Mouse (Mus musculus): ENCODE data around the gene Pgm3. TPM values are rescaled to one million over a fixed set of nuclear protein-coding genes. Genes with fewer than 3 reads are reported as not detected.

Gene Pgm3
- polyA plus RNA-seq, 2 experiments = 23.1 to 33.6 TPM

DNA sequence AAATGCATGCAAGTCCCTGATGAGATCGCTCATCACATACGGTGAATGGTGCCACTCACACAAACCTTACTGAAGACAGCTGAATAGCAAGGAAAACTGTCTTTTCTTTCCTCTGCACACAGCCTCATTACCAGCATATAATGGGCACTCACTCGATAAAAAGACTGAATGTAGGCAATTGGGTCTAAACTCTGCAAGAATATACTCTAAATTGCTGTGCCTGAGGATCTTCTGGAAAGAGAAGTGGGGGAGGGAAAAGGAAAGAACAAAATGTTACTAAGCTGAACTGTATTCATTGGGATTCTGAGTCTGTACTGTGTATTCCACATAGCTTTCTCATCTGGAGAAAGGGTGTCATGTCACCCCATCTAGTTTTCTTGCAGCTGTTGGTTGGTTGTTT, 28.2 kb downstream of the Pgm3 start:
- peaks cover 52% of the 10 kb centered on the region for H3K36me3 ChIP-seq (ENCODE audit: control insufficient read depth, insufficient read depth, low read length)
- WGBS = 90% methylated on average over 3 of the region's 3 CpGs

GRCm38 (mm10) chr9:86534071-86534470, 37.6 kb downstream of the Pgm3 start:
- H3K4me1 ChIP-seq (ENCODE audit: control insufficient read depth, insufficient read depth, low read length) = no peaks in the 10 kb centered on the region
- peaks cover 35% of the 10 kb centered on the region for H3K36me3 ChIP-seq (ENCODE audit: control insufficient read depth, insufficient read depth, low read length)
- H3K9me3 ChIP-seq (ENCODE audit: control insufficient read depth, low read length) = no peaks in the 10 kb centered on the region
- H3K4me2 ChIP-seq (replicated peaks; ENCODE audit: low read depth, low read length, severe bottlenecking) = no peak overlapping the region
- ATAC-seq (ENCODE audit: low FRiP score, low read depth) = no peak
- no peak for DNase-seq (ENCODE audit: low spot score)
- no peaks in the 10 kb centered on the region for H3K27me3 ChIP-seq (ENCODE audit: control insufficient read depth, insufficient read depth, low read length)
- H3K27ac ChIP-seq (replicated peaks; ENCODE audit: low read depth, low read length) = no peak overlapping the region
- TF ChIP-seq POLR2A (IDR thresholded peaks at IDR 0.05; ENCODE audit: borderline replicate concordance, extremely low read depth, insufficient read depth, insufficient read length) = no peak
- 88% methylated on average over 5 of the region's 5 CpGs for WGBS
- H3K4me3 ChIP-seq (replicated peaks; ENCODE audit: low read length) = no peak overlapping the region
- no peak overlapping the region for H3K9ac ChIP-seq (ENCODE audit: low read depth, low read length, severe bottlenecking)

More for the DNA sequence above, 28.2 kb downstream of the Pgm3 start:
- Histone ChIP-seq H3K4me1 (ENCODE audit: control insufficient read depth, insufficient read depth, low read length) (no peaks in the 10 kb centered on the region), H3K27me3 (ENCODE audit: control insufficient read depth, insufficient read depth, low read length) (no peaks in the 10 kb centered on the region), H3K9ac (ENCODE audit: low read depth, low read length, severe bottlenecking) (no peak overlapping the region), H3K4me2 (replicated peaks; ENCODE audit: low read depth, low read length, severe bottlenecking) (no peak overlapping the region), H3K9me3 (ENCODE audit: control insufficient read depth, low read length) (no peaks in the 10 kb centered on the region), H3K27ac (replicated peaks; ENCODE audit: low read depth, low read length) (no peak overlapping the region), H3K4me3 (replicated peaks; ENCODE audit: low read length) (no peak overlapping the region)
- ATAC-seq (ENCODE audit: low FRiP score, low read depth) (no peak), DNase-seq (ENCODE audit: low spot score) (no peak)
- no peak for TF ChIP-seq POLR2A (IDR thresholded peaks at IDR 0.05; ENCODE audit: borderline replicate concordance, extremely low read depth, insufficient read depth, insufficient read length)

GRCm38 (mm10) chr9:86525600-86525999, 46.0 kb downstream of the Pgm3 start:
- no peak overlapping the region for H3K9ac ChIP-seq (ENCODE audit: low read depth, low read length, severe bottlenecking)
- H3K4me3 ChIP-seq (replicated peaks; ENCODE audit: low read length) = no peak overlapping the region
- H3K4me1 ChIP-seq (ENCODE audit: control insufficient read depth, insufficient read depth, low read length) = no peaks in the 10 kb centered on the region
- TF ChIP-seq POLR2A (IDR thresholded peaks at IDR 0.05; ENCODE audit: borderline replicate concordance, extremely low read depth, insufficient read depth, insufficient read length) = no peak
- H3K27me3 ChIP-seq (ENCODE audit: control insufficient read depth, insufficient read depth, low read length) = no peaks in the 10 kb centered on the region
- no peak for DNase-seq (ENCODE audit: low spot score)
- H3K27ac ChIP-seq (replicated peaks; ENCODE audit: low read depth, low read length) = no peak overlapping the region
- 70% methylated on average over 2 of the region's 2 CpGs for WGBS
- H3K4me2 ChIP-seq (replicated peaks; ENCODE audit: low read depth, low read length, severe bottlenecking) = no peak overlapping the region
- H3K9me3 ChIP-seq (ENCODE audit: control insufficient read depth, low read length) = no peaks in the 10 kb centered on the region
- H3K36me3 ChIP-seq (ENCODE audit: control insufficient read depth, insufficient read depth, low read length) = peaks cover 46% of the 10 kb centered on the region
- no peak for ATAC-seq (ENCODE audit: low FRiP score, low read depth)

GRCm38 (mm10) chr9:86522335-86522734, 49.3 kb downstream of the Pgm3 start:
- no peak overlapping the region for H3K9ac ChIP-seq (ENCODE audit: low read depth, low read length, severe bottlenecking)

DNA sequence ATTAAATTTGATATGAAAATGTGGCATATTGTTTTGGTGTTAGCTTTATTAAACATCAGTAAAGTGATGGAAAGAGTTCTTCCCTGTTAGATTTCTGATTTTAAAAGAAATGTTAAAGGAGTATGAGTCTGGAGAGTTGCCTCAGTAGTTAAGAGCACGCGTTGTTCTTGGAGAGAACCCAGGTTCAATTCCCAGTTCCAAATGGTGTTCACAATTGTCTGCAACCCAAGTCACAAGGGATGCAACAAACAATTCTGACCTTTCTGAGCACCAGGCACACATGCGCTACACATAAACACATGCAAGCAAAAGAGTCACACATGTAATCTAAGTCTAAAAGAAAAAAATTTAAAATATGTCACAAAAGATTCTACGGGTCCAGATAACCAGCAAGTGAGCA, 56.8 kb downstream of the Pgm3 start:
- Histone ChIP-seq H3K4me2 (replicated peaks; ENCODE audit: low read depth, low read length, severe bottlenecking) (no peak overlapping the region), H3K4me1 (ENCODE audit: control insufficient read depth, insufficient read depth, low read length) (no peaks in the 10 kb centered on the region), H3K36me3 (ENCODE audit: control insufficient read depth, insufficient read depth, low read length) (peaks cover 68% of the 10 kb centered on the region), H3K27ac (replicated peaks; ENCODE audit: low read depth, low read length) (no peak overlapping the region), H3K4me3 (replicated peaks; ENCODE audit: low read length) (no peak overlapping the region), H3K27me3 (ENCODE audit: control insufficient read depth, insufficient read depth, low read length) (no peaks in the 10 kb centered on the region), H3K9me3 (ENCODE audit: control insufficient read depth, low read length) (no peaks in the 10 kb centered on the region), H3K9ac (ENCODE audit: low read depth, low read length, severe bottlenecking) (no peak overlapping the region)
- no peak for TF ChIP-seq POLR2A (IDR thresholded peaks at IDR 0.05; ENCODE audit: borderline replicate concordance, extremely low read depth, insufficient read depth, insufficient read length)
- 93% methylated on average over 4 of the region's 4 CpGs for WGBS
- ATAC-seq (ENCODE audit: low FRiP score, low read depth) = no peak
- DNase-seq (ENCODE audit: low spot score) = no peak

More at GRCm38 (mm10) chr9:86522335-86522734, 49.3 kb downstream of the Pgm3 start:
- ATAC-seq (ENCODE audit: low FRiP score, low read depth) (no peak), DNase-seq (ENCODE audit: low spot score) (no peak)
- Histone ChIP-seq H3K4me3 (replicated peaks; ENCODE audit: low read length) (no peak overlapping the region), H3K4me1 (ENCODE audit: control insufficient read depth, insufficient read depth, low read length) (no peaks in the 10 kb centered on the region), H3K9me3 (ENCODE audit: control insufficient read depth, low read length) (no peaks in the 10 kb centered on the region), H3K36me3 (ENCODE audit: control insufficient read depth, insufficient read depth, low read length) (peaks cover 64% of the 10 kb centered on the region), H3K27ac (replicated peaks; ENCODE audit: low read depth, low read length) (no peak overlapping the region), H3K27me3 (ENCODE audit: control insufficient read depth, insufficient read depth, low read length) (no peaks in the 10 kb centered on the region), H3K4me2 (replicated peaks; ENCODE audit: low read depth, low read length, severe bottlenecking) (no peak overlapping the region)
- TF ChIP-seq POLR2A (IDR thresholded peaks at IDR 0.05; ENCODE audit: borderline replicate concordance, extremely low read depth, insufficient read depth, insufficient read length) = no peak

- ATAC-seq (ENCODE audit: low FRiP score, low read depth) = no peak
- no peak for DNase-seq (ENCODE audit: low spot score)
- Histone ChIP-seq H3K9ac (ENCODE audit: low read depth, low read length, severe bottlenecking) (no peak overlapping the region), H3K4me3 (replicated peaks; ENCODE audit: low read length) (no peak overlapping the region), H3K9me3 (ENCODE audit: control insufficient read depth, low read length) (no peaks in the 10 kb centered on the region), H3K4me2 (replicated peaks; ENCODE audit: low read depth, low read length, severe bottlenecking) (no peak overlapping the region), H3K36me3 (ENCODE audit: control insufficient read depth, insufficient read depth, low read length) (peaks cover 66% of the 10 kb centered on the region), H3K27me3 (ENCODE audit: control insufficient read depth, insufficient read depth, low read length) (no peaks in the 10 kb centered on the region), H3K27ac (replicated peaks; ENCODE audit: low read depth, low read length) (no peak overlapping the region), H3K4me1 (ENCODE audit: control insufficient read depth, insufficient read depth, low read length) (no peaks in the 10 kb centered on the region)
- no peak for TF ChIP-seq POLR2A (IDR thresholded peaks at IDR 0.05; ENCODE audit: borderline replicate concordance, extremely low read depth, insufficient read depth, insufficient read length)
- 87% methylated on average over 3 of the region's 3 CpGs for WGBS
Measured at GRCm38 (mm10) chr9:86514390-86514789, 57.3 kb downstream of the Pgm3 start.

Data from limb, embryonic 14.5 days (tissue).